Mouse (Mus musculus): ENCODE measurements around the gene Tmem129. TPM values are rescaled to one million over a fixed set of nuclear protein-coding genes. Genes with fewer than 3 reads are reported as not detected.
A peak's percentile ranks its signal among the peaks of the same experiment; 100 is the strongest.

Tmem129 gene
- polyA plus RNA-seq, 1 experiment, result 5.7 TPM

GRCm38 (mm10) chr5:33688278-33689220, 30.3 kb upstream of the Tmem129 start:
- H3K36me3 ChIP-seq (replicated peaks; ENCODE audit: low read length), result no peaks in the 10 kb centered on the region
- peaks cover 70% of the 10 kb centered on the region for H3K4me1 ChIP-seq
- H3K9me3 ChIP-seq, result no peaks in the 10 kb centered on the region
- TF ChIP-seq GATA1 (IDR thresholded peaks at IDR 0.05; ENCODE audit: borderline replicate concordance, low read length) (no peak), FLI1 (IDR thresholded peaks at IDR 0.05; ENCODE audit: low read length) (no peak)
- peaks cover 93% of the 10 kb centered on the region for H3K27me3 ChIP-seq (replicated peaks)
- no peak overlapping the region for H3K4me3 ChIP-seq (replicated peaks)

GRCm38 (mm10) chr5:33687142-33687541, 28.9 kb upstream of the Tmem129 start:
- no peaks in the 10 kb centered on the region for H3K36me3 ChIP-seq (replicated peaks; ENCODE audit: low read length)
- 0 out of 2 replicates have a peak, but pooled peaks cover 5% of the 10 kb centered on the region for H3K9me3 ChIP-seq
- H3K27me3 ChIP-seq (replicated peaks), result peaks cover 80% of the 10 kb centered on the region
- H3K4me1 ChIP-seq, result peaks cover 76% of the 10 kb centered on the region
- TF ChIP-seq GATA1 (IDR thresholded peaks at IDR 0.05; ENCODE audit: borderline replicate concordance, low read length), result no peak
- no peak for TF ChIP-seq FLI1 (IDR thresholded peaks at IDR 0.05; ENCODE audit: low read length)
- no peak overlapping the region for H3K4me3 ChIP-seq (replicated peaks)

DNA sequence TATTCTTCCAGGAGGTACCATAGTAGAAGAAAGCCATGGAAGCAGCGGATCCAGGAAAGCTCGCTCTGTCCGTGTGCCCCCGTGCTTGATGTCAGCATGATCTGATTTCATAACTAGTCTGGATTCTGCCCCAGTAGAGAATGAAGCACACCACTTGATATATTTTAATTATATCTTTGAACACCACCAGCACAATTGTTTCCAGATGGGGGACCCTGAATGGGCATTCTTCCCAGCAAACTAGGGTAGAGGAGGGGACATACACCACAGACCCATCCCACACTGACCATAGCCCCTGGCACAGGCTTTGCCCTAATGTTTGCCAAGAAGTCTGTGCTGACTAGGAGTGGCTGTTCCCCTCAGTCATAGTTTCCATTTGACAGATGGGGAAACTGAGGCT, 26.7 kb upstream of the Tmem129 start:
- Histone ChIP-seq H3K27me3 (replicated peaks) (peaks cover 61% of the 10 kb centered on the region), H3K4me3 (replicated peaks) (no peak overlapping the region), H3K9me3 (0 out of 2 replicates have a peak, but pooled peaks cover 5% of the 10 kb centered on the region), H3K36me3 (replicated peaks; ENCODE audit: low read length) (no peaks in the 10 kb centered on the region), H3K4me1 (peaks cover 91% of the 10 kb centered on the region)
- TF ChIP-seq GATA1 (IDR thresholded peaks at IDR 0.05; ENCODE audit: borderline replicate concordance, low read length), result no peak
- no peak for TF ChIP-seq FLI1 (IDR thresholded peaks at IDR 0.05; ENCODE audit: low read length)

DNA sequence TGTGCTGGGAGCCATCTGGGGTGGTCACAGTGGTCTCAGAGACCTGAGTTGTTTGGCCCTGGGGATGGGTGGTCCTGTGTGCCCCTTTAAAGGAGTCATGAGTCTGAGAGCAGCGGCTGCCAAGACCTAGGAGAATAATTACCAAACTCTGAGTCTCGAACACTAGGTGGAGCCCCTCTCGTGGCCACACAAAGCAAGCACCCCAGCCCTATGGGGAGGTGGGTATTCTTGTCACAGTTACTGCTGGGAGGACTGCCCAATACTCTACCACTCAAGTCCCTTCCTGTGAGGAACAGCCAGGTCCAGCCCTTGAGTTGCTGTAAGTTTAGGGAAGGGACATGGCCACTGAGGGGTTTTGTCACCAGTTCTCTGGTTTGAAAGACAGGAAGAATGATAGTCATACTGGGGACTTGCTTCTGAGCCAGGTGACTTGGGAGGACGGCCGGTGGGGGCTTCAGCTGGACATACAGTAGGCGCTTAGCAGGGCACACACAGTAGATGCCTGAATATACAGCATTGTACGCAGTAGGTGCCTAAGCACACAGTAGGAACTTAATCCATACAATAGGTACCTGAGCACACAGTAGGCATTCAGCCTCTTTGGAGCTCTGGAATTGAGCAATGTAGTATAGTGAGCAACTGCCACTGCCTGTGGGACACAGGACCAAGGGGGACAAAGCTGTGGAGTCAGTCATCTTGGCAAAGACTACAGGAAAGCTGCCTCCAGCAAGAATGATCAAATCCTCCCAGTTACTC, 25.9 kb upstream of the Tmem129 start:
- peaks cover 96% of the 10 kb centered on the region for H3K4me1 ChIP-seq
- H3K4me3 ChIP-seq (replicated peaks), result no peak overlapping the region
- TF ChIP-seq FLI1 (IDR thresholded peaks at IDR 0.05; ENCODE audit: low read length), result no peak
- no peak for TF ChIP-seq GATA1 (IDR thresholded peaks at IDR 0.05; ENCODE audit: borderline replicate concordance, low read length)
- H3K9me3 ChIP-seq, result 0 out of 2 replicates have a peak, but pooled peaks cover 5% of the 10 kb centered on the region
- no peaks in the 10 kb centered on the region for H3K36me3 ChIP-seq (replicated peaks; ENCODE audit: low read length)
- peaks cover 53% of the 10 kb centered on the region for H3K27me3 ChIP-seq (replicated peaks)

- no peak overlapping the region for H3K4me3 ChIP-seq (replicated peaks)
- no peaks in the 10 kb centered on the region for H3K36me3 ChIP-seq (replicated peaks; ENCODE audit: low read length)
- H3K9me3 ChIP-seq, result 0 out of 2 replicates have a peak, but pooled peaks cover 5% of the 10 kb centered on the region
- peaks cover 42% of the 10 kb centered on the region for H3K27me3 ChIP-seq (replicated peaks)
- H3K4me1 ChIP-seq, result peaks cover 95% of the 10 kb centered on the region
- TF ChIP-seq FLI1 (IDR thresholded peaks at IDR 0.05; ENCODE audit: low read length) (no peak), GATA1 (IDR thresholded peaks at IDR 0.05; ENCODE audit: borderline replicate concordance, low read length) (no peak)
These were observed 24.7 kb upstream of the Tmem129 start for GRCm38 (mm10) chr5:33682963-33683362.

- H3K36me3 ChIP-seq (replicated peaks; ENCODE audit: low read length), result no peaks in the 10 kb centered on the region
- H3K27me3 ChIP-seq (replicated peaks), result peaks cover 30% of the 10 kb centered on the region
- 0 out of 2 replicates have a peak, but pooled peaks cover 5% of the 10 kb centered on the region for H3K9me3 ChIP-seq
- peaks cover 85% of the 10 kb centered on the region for H3K4me1 ChIP-seq
- no peak; the same call in 1 of the 2 replicates for TF ChIP-seq FLI1 (IDR thresholded peaks at IDR 0.05; ENCODE audit: low read length)
- TF ChIP-seq GATA1 (IDR thresholded peaks at IDR 0.05; ENCODE audit: borderline replicate concordance, low read length), result 0 out of 3 replicates have a peak, but pooled peaks have one; percentile 50
- H3K4me3 ChIP-seq (replicated peaks), result peak overlapping the region; percentile 79
These were observed 23.6 kb upstream of the Tmem129 start for GRCm38 (mm10) chr5:33681611-33682388.

GRCm38 (mm10) chr5:33681044-33681443, 22.8 kb upstream of the Tmem129 start:
- H3K4me3 ChIP-seq (replicated peaks), result peak overlapping the region; percentile 79
- H3K4me1 ChIP-seq, result peaks cover 83% of the 10 kb centered on the region
- peaks cover 22% of the 10 kb centered on the region for H3K27me3 ChIP-seq (replicated peaks)
- H3K36me3 ChIP-seq (replicated peaks; ENCODE audit: low read length), result no peaks in the 10 kb centered on the region
- H3K9me3 ChIP-seq, result 0 out of 2 replicates have a peak, but pooled peaks cover 5% of the 10 kb centered on the region
- TF ChIP-seq GATA1 (IDR thresholded peaks at IDR 0.05; ENCODE audit: borderline replicate concordance, low read length) (no peak), FLI1 (IDR thresholded peaks at IDR 0.05; ENCODE audit: low read length) (no peak)

DNA sequence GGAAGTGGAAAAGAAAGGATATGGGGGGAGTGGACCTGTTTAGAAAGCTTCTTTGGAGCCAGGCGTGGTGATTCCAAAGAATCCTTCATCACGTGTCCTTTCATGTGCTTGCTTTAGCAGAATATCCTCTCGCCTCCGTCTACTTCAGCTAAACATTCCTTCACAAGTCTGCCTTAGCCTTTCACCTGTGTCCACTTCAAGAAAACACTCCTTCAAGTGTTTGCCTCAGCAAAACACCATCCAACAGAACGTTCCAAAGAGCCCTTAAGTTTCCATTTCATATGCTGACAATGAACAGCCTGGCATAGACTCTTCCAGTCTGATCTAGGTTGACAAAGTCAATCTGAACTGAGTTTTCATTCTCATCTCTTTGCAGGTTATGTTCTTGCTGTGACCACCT, 20.0 kb upstream of the Tmem129 start:
- peaks cover 82% of the 10 kb centered on the region for H3K4me1 ChIP-seq
- no peaks in the 10 kb centered on the region for H3K27me3 ChIP-seq (replicated peaks)
- 0 out of 2 replicates have a peak, but pooled peaks cover 5% of the 10 kb centered on the region for H3K9me3 ChIP-seq
- H3K36me3 ChIP-seq (replicated peaks; ENCODE audit: low read length), result peaks cover 14% of the 10 kb centered on the region
- TF ChIP-seq GATA1 (IDR thresholded peaks at IDR 0.05; ENCODE audit: borderline replicate concordance, low read length), result no peak
- no peak overlapping the region for H3K4me3 ChIP-seq (replicated peaks)

GRCm38 (mm10) chr5:33675964-33676363, 17.7 kb upstream of the Tmem129 start:
- peaks cover 71% of the 10 kb centered on the region for H3K4me1 ChIP-seq
- no peaks in the 10 kb centered on the region for H3K9me3 ChIP-seq
- TF ChIP-seq FLI1 (IDR thresholded peaks at IDR 0.05; ENCODE audit: low read length) (no peak), GATA1 (IDR thresholded peaks at IDR 0.05; ENCODE audit: borderline replicate concordance, low read length) (no peak)
- H3K27me3 ChIP-seq (replicated peaks), result no peaks in the 10 kb centered on the region
- peaks cover 36% of the 10 kb centered on the region for H3K36me3 ChIP-seq (replicated peaks; ENCODE audit: low read length)
- no peak overlapping the region for H3K4me3 ChIP-seq (replicated peaks)

Data from megakaryocyte, embryonic 14.5 days (primary cell).